8 mouse cellular contexts compared by ENCODE assay signal in genomic region chr11:60106543-60107110, GRCm38 (mm10). TPM values are rescaled to one million over a fixed set of nuclear protein-coding genes. Genes with fewer than 3 reads are reported as not detected.
DNase-seq lines count a peak whose midpoint lies in the region; ATAC-seq and TF ChIP-seq lines count a peak whose summit lies in the region.

No protein-coding gene starts in this region.

- peak overlapping the region; percentile 83 to 86 (median 84) for H3K4me3 ChIP-seq in CH12.LX (replicated peaks in 1 of 3; ENCODE audit: low read depth in 2 of 3, low read length in 2 of 3, poor library complexity in 1 of 3)
- H3K4me3 ChIP-seq in forebrain, embryonic 12.5 days (replicated peaks): peak overlapping the region; percentile 99
- H3K4me3 ChIP-seq in heart, postnatal 0 days (ENCODE audit: low read depth, low read length): peak overlapping the region; percentile 96
- peak overlapping the region; percentile 75 for H3K4me3 ChIP-seq in liver, embryonic 16.5 days (ENCODE audit: low read depth, low read length)
- H3K4me3 ChIP-seq in olfactory bulb, adult 2 months (ENCODE audit: insufficient read depth, low read depth, low read length): peak overlapping the region; percentile 94

- no peak for TF ChIP-seq POLR2A in CH12.LX (IDR thresholded peaks at IDR 0.05; ENCODE audit: low read depth, low read length)
- 0 out of 2 replicates have a peak, but pooled peaks have one; percentile 4 for TF ChIP-seq POLR2A in olfactory bulb, adult 2 months (IDR thresholded peaks at IDR 0.05; ENCODE audit: insufficient read depth, low read depth, low read length)

- WGBS in forebrain, embryonic 12.5 days: 2% methylated on average over 14 of the region's 14 CpGs
- 3% methylated on average over 14 of the region's 14 CpGs for whole genome bisulfite sequencing in heart, postnatal 0 days
- WGBS in liver, embryonic 16.5 days (ENCODE audit: insufficient replicate concordance): 9% methylated on average over 14 of the region's 14 CpGs
- 4% methylated on average over 14 of the region's 14 CpGs for WGBS in olfactory bulb, adult 2 months

- no peak for TF ChIP-seq CTCF in CH12.LX (conservative IDR thresholded peaks at IDR 0.05 in 1 of 2, IDR thresholded peaks at IDR 0.05 in 1 of 2; ENCODE audit: low read depth in 2 of 2, low read length in 2 of 2)
- no peak for TF ChIP-seq CTCF in heart, postnatal 0 days (IDR thresholded peaks at IDR 0.05; ENCODE audit: low read depth)
- TF ChIP-seq CTCF in olfactory bulb, adult 2 months (IDR thresholded peaks at IDR 0.05; ENCODE audit: insufficient read depth, low read depth, low read length): no peak

- no peak for DNase-seq in CH12.LX (ENCODE audit: extremely low read depth)
- peak; percentile 72 for DNase-seq in adipocyte (ENCODE audit: low spot score)
- DNase-seq in heart, postnatal 0 days (ENCODE audit: low spot score): peak; percentile 64
- DNase-seq in kidney, postnatal 25 days: peak; percentile 37 to 63

- peaks cover 0 to 10% of the 10 kb centered on the region in 2 experiments for H3K36me3 ChIP-seq in CH12.LX (replicated peaks in 1 of 2; ENCODE audit: control insufficient read depth in 1 of 2, insufficient read depth in 1 of 2, low read length in 1 of 2)
- no peaks in the 10 kb centered on the region for H3K36me3 ChIP-seq in forebrain, embryonic 12.5 days (replicated peaks)
- H3K36me3 ChIP-seq in heart, postnatal 0 days (replicated peaks; ENCODE audit: control insufficient read depth, insufficient read depth, low read length): no peaks in the 10 kb centered on the region
- H3K36me3 ChIP-seq in liver, embryonic 16.5 days (ENCODE audit: control insufficient read depth, insufficient read depth): no peaks in the 10 kb centered on the region

- no peak for TF ChIP-seq EP300 in CH12.LX (IDR thresholded peaks at IDR 0.05; ENCODE audit: low read length)
- TF ChIP-seq EP300 in heart, postnatal 0 days (IDR thresholded peaks at IDR 0.05; ENCODE audit: low read depth): no peak

- peak overlapping the region; percentile 87 for H3K9ac ChIP-seq in CH12.LX (ENCODE audit: insufficient read depth, low read depth)
- H3K9ac ChIP-seq in forebrain, embryonic 12.5 days: peak overlapping the region; percentile 100
- peak overlapping the region; percentile 99 for H3K9ac ChIP-seq in heart, postnatal 0 days (replicated peaks; ENCODE audit: low read depth, low read length)
- peak overlapping the region; percentile 89 for H3K9ac ChIP-seq in liver, embryonic 16.5 days (ENCODE audit: low read depth, low read length)

- H3K27me3 ChIP-seq in CH12.LX (replicated peaks): no peaks in the 10 kb centered on the region
- H3K27me3 ChIP-seq in forebrain, embryonic 12.5 days: no peaks in the 10 kb centered on the region
- H3K27me3 ChIP-seq in heart, postnatal 0 days (ENCODE audit: control insufficient read depth, insufficient read depth, low read length): no peaks in the 10 kb centered on the region
- no peaks in the 10 kb centered on the region for H3K27me3 ChIP-seq in liver, embryonic 16.5 days (ENCODE audit: control insufficient read depth, insufficient read depth, low read depth, low read length)

- H3K4me2 ChIP-seq in CH12.LX (ENCODE audit: insufficient read depth, low read depth, poor library complexity, severe bottlenecking): peak overlapping the region; percentile 53
- H3K4me2 ChIP-seq in forebrain, embryonic 12.5 days: peak overlapping the region; percentile 90
- H3K4me2 ChIP-seq in heart, postnatal 0 days (ENCODE audit: low read depth, low read length): peak overlapping the region; percentile 88
- peak overlapping the region; percentile 99 for H3K4me2 ChIP-seq in liver, embryonic 16.5 days (ENCODE audit: low read depth, low read length)

- peak; percentile 56 for ATAC-seq in forebrain, embryonic 12.5 days (ENCODE audit: low FRiP score)
- ATAC-seq in heart, postnatal 0 days (ENCODE audit: insufficient read depth, low read depth): peak; percentile 16
- ATAC-seq in liver, embryonic 16.5 days (ENCODE audit: low read depth): peak; percentile 25
- no peak for ATAC-seq in erythroid progenitor cell, adult 5-6 weeks (replicated peaks; ENCODE audit: low FRiP score, poor library complexity, severe bottlenecking)

- peaks cover 37% of the 10 kb centered on the region for H3K79me2 ChIP-seq in CH12.LX (replicated peaks; ENCODE audit: control insufficient read depth, extremely low read depth, insufficient read depth, poor library complexity, severe bottlenecking)

- dilution Hi-C loops in CH12.LX (cut with MboI; ENCODE audit: extremely low pct_ligation_motif_present, extremely low pct_unique_long_range_greater_than_20kb, low sequenced_read_pairs): no loop called here

- peaks cover 34 to 61% of the 10 kb centered on the region in 2 experiments for H3K4me1 ChIP-seq in CH12.LX (ENCODE audit: control insufficient read depth in 1 of 2, insufficient read depth in 2 of 2)
- peaks cover 44% of the 10 kb centered on the region for H3K4me1 ChIP-seq in forebrain, embryonic 12.5 days
- peaks cover 53% of the 10 kb centered on the region for H3K4me1 ChIP-seq in heart, postnatal 0 days (ENCODE audit: control insufficient read depth, insufficient read depth)
- peaks cover 51% of the 10 kb centered on the region for H3K4me1 ChIP-seq in liver, embryonic 16.5 days (ENCODE audit: control insufficient read depth, low read depth, low read length)
- H3K4me1 ChIP-seq in olfactory bulb, adult 2 months (ENCODE audit: control insufficient read depth, insufficient read depth, low read length): peaks cover 35% of the 10 kb centered on the region

- H3K9me3 ChIP-seq in CH12.LX (replicated peaks; ENCODE audit: low read length): no peaks in the 10 kb centered on the region
- H3K9me3 ChIP-seq in forebrain, embryonic 12.5 days: no peaks in the 10 kb centered on the region
- H3K9me3 ChIP-seq in heart, postnatal 0 days (replicated peaks; ENCODE audit: control insufficient read depth, low read length): no peaks in the 10 kb centered on the region
- no peaks in the 10 kb centered on the region for H3K9me3 ChIP-seq in liver, embryonic 16.5 days (replicated peaks; ENCODE audit: control insufficient read depth, low read length)

- TF ChIP-seq RAD21 in CH12.LX (IDR thresholded peaks at IDR 0.05; ENCODE audit: low read depth, low read length): no peak

- peak overlapping the region; percentile 57 for H3K27ac ChIP-seq in CH12.LX (ENCODE audit: insufficient read depth, low read depth)
- H3K27ac ChIP-seq in forebrain, embryonic 12.5 days: peak overlapping the region; percentile 97
- H3K27ac ChIP-seq in heart, postnatal 0 days (ENCODE audit: low read depth): peak overlapping the region; percentile 98
- H3K27ac ChIP-seq in liver, embryonic 16.5 days (ENCODE audit: low read length): peak overlapping the region; percentile 88
- H3K27ac ChIP-seq in olfactory bulb, adult 2 months (ENCODE audit: insufficient read depth, low read depth, low read length): peak overlapping the region; percentile 93

- in situ Hi-C loops in CH12.LX (cut with MboI; ENCODE audit: low pct_ligation_motif_present, low pct_unique_long_range_greater_than_20kb, low sequenced_read_pairs): loop anchor here (5.0 kb wide), 1 partner anchor 81 kb away; no protein-coding TSS in a partner anchor

TF ChIP-seq in CH12.LX, 34 proteins besides CTCF, POLR2A, EP300 and RAD21:
- TF ChIP-seq CHD2 (IDR thresholded peaks at IDR 0.05; ENCODE audit: low read length) (0 out of 2 replicates have a peak, but pooled peaks have one; percentile 26), BHLHE40 (IDR thresholded peaks at IDR 0.05; ENCODE audit: low read depth, low read length) (no peak)

RNA-seq across cellular contexts. Expression of gene Rai1, which starts 1.8 kb away (rescaled TPM):
- total RNA-seq in CH12.LX (2012; rRNA removed): 15.4 and 15.5 TPM in 2 replicates
- 6.5 and 6.6 TPM in 2 replicates for total RNA-seq in CH12.LX (2014; rRNA removed)
- 19.1 and 22.6 TPM in 2 replicates for polyA plus RNA-seq in CH12.LX (2012; ENCODE audit: insufficient read length, low read depth)
- polyA plus RNA-seq in forebrain, embryonic 12.5 days (2016; fragmentation: Nextera tagmentation; extraction: Ambion mirVana): 34.2 and 35.1 TPM in 2 replicates
- total RNA-seq in heart, postnatal 0 days (2014; rRNA removed; ENCODE audit: low replicate concordance): 22.5 and 28.1 TPM in 2 replicates
- 9.1 and 10.2 TPM in 2 replicates for polyA plus RNA-seq in heart, postnatal 0 days (2015; fragmentation: Nextera tagmentation; extraction: Ambion mirVana)
- polyA plus RNA-seq in liver, embryonic 16.5 days (2015; fragmentation: Nextera tagmentation; extraction: Ambion mirVana): 2.8 and 3.7 TPM in 2 replicates
- 123 TPM in 1 of 2 replicates, not detected in the other for polyA plus RNA-seq in olfactory bulb, adult 2 months (2012; ENCODE audit: insufficient read depth, insufficient read length, low replicate concordance, missing spikeins)
- total RNA-seq in erythroid progenitor cell, adult 5-6 weeks (2015; ENCODE audit: low replicate concordance): 5.8 and 7.1 TPM in 2 replicates
- total RNA-seq in erythroid progenitor cell, adult 5-6 weeks (2017; ENCODE audit: low replicate concordance): 0.77 and 3.0 TPM in 2 replicates
